In genomic region chr3:89456726-89457665, GRCm38 (mm10) we compare ENCODE assay signal across 7 mouse cellular contexts. TPM values are rescaled to one million over a fixed set of nuclear protein-coding genes. Genes with fewer than 3 reads are reported as not detected.
DNase-seq lines count a peak whose midpoint lies in the region; ATAC-seq lines count a peak whose summit lies in the region.

No protein-coding gene starts in this region.

- H3K27me3 ChIP-seq in embryonic facial prominence, embryonic 14.5 days (replicated peaks; ENCODE audit: control insufficient read depth, insufficient read depth, low read length): no peaks in the 10 kb centered on the region
- H3K27me3 ChIP-seq in intestine, embryonic 15.5 days (replicated peaks): no peaks in the 10 kb centered on the region
- H3K27me3 ChIP-seq in liver, embryonic 12.5 days (replicated peaks): no peaks in the 10 kb centered on the region

- DNase-seq in 3134 (ENCODE audit: extremely low read depth, insufficient read length, low spot score) (peak; percentile 79), 416B (ENCODE audit: low read depth) (peak; percentile 89)
- DNase-seq in adrenal gland, postnatal 25 days: peak; percentile 75
- peak; percentile 69 for DNase-seq in embryonic facial prominence, embryonic 14.5 days (ENCODE audit: low spot score)
- peak; percentile 84 for DNase-seq in retina, embryonic 14.5 days (ENCODE audit: low spot score)

- no peak; the same call in 1 of the 2 replicates for ATAC-seq in embryonic facial prominence, embryonic 14.5 days (ENCODE audit: low read depth)
- peak; percentile 19; the same call in 1 of the 2 replicates for ATAC-seq in intestine, embryonic 15.5 days
- ATAC-seq in liver, embryonic 12.5 days: peak; percentile 41

- H3K9ac ChIP-seq in embryonic facial prominence, embryonic 14.5 days (ENCODE audit: low read depth, low read length): no peak overlapping the region
- H3K9ac ChIP-seq in intestine, embryonic 15.5 days: no peak overlapping the region
- peak overlapping the region; percentile 17; the same call in 1 of the 2 replicates for H3K9ac ChIP-seq in liver, embryonic 12.5 days

- H3K4me2 ChIP-seq in embryonic facial prominence, embryonic 14.5 days (ENCODE audit: low read depth, low read length): no peak overlapping the region
- no peak overlapping the region for H3K4me2 ChIP-seq in intestine, embryonic 15.5 days (replicated peaks)
- peak overlapping the region; percentile 46 for H3K4me2 ChIP-seq in liver, embryonic 12.5 days

- no peaks in the 10 kb centered on the region for H3K9me3 ChIP-seq in embryonic facial prominence, embryonic 14.5 days (ENCODE audit: control insufficient read depth, low read length)
- no peaks in the 10 kb centered on the region for H3K9me3 ChIP-seq in intestine, embryonic 15.5 days
- 0 out of 2 replicates have a peak, but pooled peaks cover 3% of the 10 kb centered on the region for H3K9me3 ChIP-seq in liver, embryonic 12.5 days (replicated peaks)

- WGBS in embryonic facial prominence, embryonic 14.5 days: 32% methylated on average over 10 of the region's 10 CpGs
- WGBS in intestine, embryonic 15.5 days: 42% methylated on average over 10 of the region's 10 CpGs
- 35% methylated on average over 10 of the region's 10 CpGs for WGBS in liver, embryonic 12.5 days (ENCODE audit: insufficient replicate concordance)

- no peak overlapping the region for H3K4me3 ChIP-seq in embryonic facial prominence, embryonic 14.5 days (ENCODE audit: low read depth, low read length)
- H3K4me3 ChIP-seq in intestine, embryonic 15.5 days (replicated peaks): no peak overlapping the region
- H3K4me3 ChIP-seq in liver, embryonic 12.5 days: no peak overlapping the region

- H3K36me3 ChIP-seq in embryonic facial prominence, embryonic 14.5 days (ENCODE audit: control insufficient read depth, insufficient read depth, low read length): 0 out of 2 replicates have a peak, but pooled peaks cover 3% of the 10 kb centered on the region
- H3K36me3 ChIP-seq in intestine, embryonic 15.5 days: no peaks in the 10 kb centered on the region
- peaks cover 10% of the 10 kb centered on the region for H3K36me3 ChIP-seq in liver, embryonic 12.5 days

- H3K27ac ChIP-seq in embryonic facial prominence, embryonic 14.5 days (replicated peaks; ENCODE audit: low read depth, low read length): no peak overlapping the region
- H3K27ac ChIP-seq in intestine, embryonic 15.5 days: no peak overlapping the region
- H3K27ac ChIP-seq in liver, embryonic 12.5 days: 0 out of 2 replicates have a peak overlapping the region, but pooled peaks have one; percentile 84

- H3K4me1 ChIP-seq in embryonic facial prominence, embryonic 14.5 days (ENCODE audit: control insufficient read depth, insufficient read depth, low read length): no peaks in the 10 kb centered on the region
- peaks cover 12% of the 10 kb centered on the region for H3K4me1 ChIP-seq in intestine, embryonic 15.5 days (replicated peaks)
- H3K4me1 ChIP-seq in liver, embryonic 12.5 days: peaks cover 46% of the 10 kb centered on the region

RNA-seq across cellular contexts. Expression of gene Pmvk, which starts 2.7 kb away (rescaled TPM):
- 31.7 and 53.8 TPM in 2 replicates for total RNA-seq in adrenal gland, postnatal 25 days (2021)
- 45.7 and 48.6 TPM in 2 replicates for polyA plus RNA-seq in embryonic facial prominence, embryonic 14.5 days (2014; fragmentation: Nextera tagmentation; extraction: Ambion mirVana)
- polyA plus RNA-seq in intestine, embryonic 15.5 days (2015; fragmentation: Nextera tagmentation; extraction: Ambion mirVana): 62.7 and 69.6 TPM in 2 replicates
- 39.1 and 40.5 TPM in 2 replicates for polyA plus RNA-seq in liver, embryonic 12.5 days (2016; fragmentation: Nextera tagmentation; extraction: Ambion mirVana)

RNA-seq across cellular contexts. Expression of gene Pbxip1, which starts 20.5 kb away (rescaled TPM):
- 37.9 and 51.1 TPM in 2 replicates for total RNA-seq in adrenal gland, postnatal 25 days (2021)
- 24.1 and 25.9 TPM in 2 replicates for polyA plus RNA-seq in embryonic facial prominence, embryonic 14.5 days (2014; fragmentation: Nextera tagmentation; extraction: Ambion mirVana)
- polyA plus RNA-seq in intestine, embryonic 15.5 days (2015; fragmentation: Nextera tagmentation; extraction: Ambion mirVana): 39.2 and 40.2 TPM in 2 replicates
- polyA plus RNA-seq in liver, embryonic 12.5 days (2016; fragmentation: Nextera tagmentation; extraction: Ambion mirVana): 8.3 and 9.2 TPM in 2 replicates

RNA-seq across cellular contexts. Expression of gene Pygo2, which starts 27.0 kb away (rescaled TPM):
- 38.6 and 46.8 TPM in 2 replicates for total RNA-seq in adrenal gland, postnatal 25 days (2021)
- polyA plus RNA-seq in embryonic facial prominence, embryonic 14.5 days (2014; fragmentation: Nextera tagmentation; extraction: Ambion mirVana): 49.2 and 51.6 TPM in 2 replicates
- 32.7 and 33.2 TPM in 2 replicates for polyA plus RNA-seq in intestine, embryonic 15.5 days (2015; fragmentation: Nextera tagmentation; extraction: Ambion mirVana)
- polyA plus RNA-seq in liver, embryonic 12.5 days (2016; fragmentation: Nextera tagmentation; extraction: Ambion mirVana): 22.7 and 23.1 TPM in 2 replicates

RNA-seq across cellular contexts. Expression of gene Shc1, which starts 38.8 kb away (rescaled TPM):
- total RNA-seq in adrenal gland, postnatal 25 days (2021): 74.4 and 101 TPM in 2 replicates
- polyA plus RNA-seq in embryonic facial prominence, embryonic 14.5 days (2014; fragmentation: Nextera tagmentation; extraction: Ambion mirVana): 74.0 and 75.2 TPM in 2 replicates
- 85.6 and 87.3 TPM in 2 replicates for polyA plus RNA-seq in intestine, embryonic 15.5 days (2015; fragmentation: Nextera tagmentation; extraction: Ambion mirVana)
- 56.8 and 63.3 TPM in 2 replicates for polyA plus RNA-seq in liver, embryonic 12.5 days (2016; fragmentation: Nextera tagmentation; extraction: Ambion mirVana)

RNA-seq across cellular contexts. Expression of gene Cks1b, which starts 38.8 kb away (rescaled TPM):
- total RNA-seq in adrenal gland, postnatal 25 days (2021): 24.8 and 26.2 TPM in 2 replicates
- polyA plus RNA-seq in embryonic facial prominence, embryonic 14.5 days (2014; fragmentation: Nextera tagmentation; extraction: Ambion mirVana): 380 and 425 TPM in 2 replicates
- 383 and 386 TPM in 2 replicates for polyA plus RNA-seq in intestine, embryonic 15.5 days (2015; fragmentation: Nextera tagmentation; extraction: Ambion mirVana)
- polyA plus RNA-seq in liver, embryonic 12.5 days (2016; fragmentation: Nextera tagmentation; extraction: Ambion mirVana): 310 and 316 TPM in 2 replicates
